Mouse (Mus musculus) forebrain, embryonic 16.5 days (tissue): ENCODE data around the gene Hfe2. TPM values are rescaled to one million over a fixed set of nuclear protein-coding genes. Genes with fewer than 3 reads are reported as not detected.
A peak's percentile ranks its signal among the peaks of the same experiment; 100 is the strongest.

ENCODE experiments used
- ATAC-seq: fragments of 200-750 bp; cut with Nextera tagmentation; 2 replicates; pipeline ENCODE4 v1.8.0; 2017; ENCODE audit warnings: mild to moderate bottlenecking, moderate library complexity
- H3K27ac ChIP-seq: fragments of 300-500 bp; sonication (generic); 2 replicates; pipeline ENCODE4 v1.5.1; 2014; ENCODE audit warnings: low read length, control low read depth
- H3K27me3 ChIP-seq: fragments of 300-500 bp; sonication (generic); replicated peaks from 2 replicates; pipeline ENCODE4 v1.6.1; 2014; ENCODE audit warnings: low read length; ENCODE audit not compliant: control insufficient read depth, insufficient read depth
- H3K36me3 ChIP-seq: fragments of 300-500 bp; sonication (generic); 2 replicates; pipeline ENCODE4 v1.6.1; 2014; ENCODE audit not compliant: control insufficient read depth, insufficient read depth
- H3K4me1 ChIP-seq: fragments of 300-500 bp; sonication (generic); replicated peaks from 2 replicates; pipeline ENCODE4 v1.6.1; 2014; ENCODE audit warnings: low read length; ENCODE audit not compliant: control insufficient read depth, insufficient read depth
- H3K4me2 ChIP-seq: fragments of 300-500 bp; sonication (generic); 2 replicates; pipeline ENCODE4 v1.6.1; 2014; ENCODE audit warnings: mild to moderate bottlenecking, low read length, control low read depth
- H3K4me3 ChIP-seq: fragments of 300-500 bp; sonication (generic); replicated peaks from 2 replicates; pipeline ENCODE4 v1.5.1; 2014; ENCODE audit warnings: mild to moderate bottlenecking, low read length, control low read depth
- H3K9ac ChIP-seq: fragments of 300-500 bp; sonication (generic); replicated peaks from 2 replicates; pipeline ENCODE4 v1.6.1; 2014; ENCODE audit warnings: low read depth, low read length, control low read depth
- H3K9me3 ChIP-seq: fragments of 300-500 bp; sonication (generic); 2 replicates; pipeline ENCODE4 v1.6.1; 2016; ENCODE audit warnings: low read length; ENCODE audit not compliant: control insufficient read depth
- WGBS: fragments of 180-500 bp; shearing (Covaris S2); extraction: QIAGEN DNeasy Blood & Tissue Kit; methylation state at CpG from one replicate; pipeline ENCODE4 v1.1.7; 2014; 5-methylcytosine and 5-hydroxymethylcytosine counted together
- polyA plus RNA-seq: library from polyadenylated mRNA; unstranded; fragments of >200 nt; fragmentation: Nextera tagmentation; extraction: Ambion mirVana; gene quantifications from 2 replicates; pipeline ENCODE4 v1.2.1, GENCODE M21; 2015

Gene Hfe2
- polyA plus RNA-seq, 1 experiment from 2014 or later, result 1.1 TPM

DNA sequence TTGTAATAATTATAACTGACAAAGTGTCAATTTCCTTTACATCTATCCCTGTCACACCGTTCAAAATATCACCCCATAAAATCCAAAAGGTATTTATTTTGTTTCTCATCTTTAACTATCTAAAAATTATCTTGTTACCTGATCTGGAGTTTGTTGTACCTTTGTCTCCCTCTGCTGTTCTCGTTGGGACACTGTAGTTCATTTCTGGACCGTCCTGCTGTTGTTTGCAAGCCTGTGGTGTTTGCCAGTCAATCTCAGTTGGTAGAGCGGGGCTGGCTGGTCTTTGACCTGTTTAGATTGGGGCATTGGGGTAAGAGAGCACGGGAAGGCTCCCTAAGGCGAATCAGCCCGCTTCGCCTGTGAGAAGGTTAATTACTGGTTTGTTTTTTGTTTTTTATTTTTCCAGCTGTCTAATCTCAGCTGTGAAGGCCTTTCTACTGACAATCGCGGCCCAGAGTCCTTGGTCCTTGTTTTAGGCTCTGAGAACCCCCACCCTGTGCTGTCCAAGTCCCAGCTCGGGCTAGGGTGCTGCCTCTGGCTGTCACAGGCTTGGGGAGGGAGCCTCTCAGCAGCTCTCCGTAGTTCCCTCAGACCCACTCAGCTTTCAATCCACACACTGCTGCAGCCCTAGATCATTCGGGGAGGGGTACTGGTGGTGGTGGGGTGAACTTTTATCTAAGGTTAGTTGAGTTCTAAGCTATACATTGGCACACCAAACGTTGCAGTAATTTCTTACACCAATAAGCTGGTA lies 16.5 kb downstream of the Hfe2 start:
- no peak overlapping the region for H3K27ac ChIP-seq
- H3K36me3 ChIP-seq, result no peaks in the 10 kb centered on the region
- no peaks in the 10 kb centered on the region for H3K9me3 ChIP-seq
- peaks cover 2% of the 10 kb centered on the region; the same call in 1 of the 2 replicates for H3K4me1 ChIP-seq
- no peak overlapping the region for H3K4me3 ChIP-seq
- no peaks in the 10 kb centered on the region for H3K27me3 ChIP-seq
- no peak for ATAC-seq
- no peak overlapping the region for H3K9ac ChIP-seq
- H3K4me2 ChIP-seq, result no peak overlapping the region
- 20% methylated on average over 14 of the region's 14 CpGs for WGBS

DNA sequence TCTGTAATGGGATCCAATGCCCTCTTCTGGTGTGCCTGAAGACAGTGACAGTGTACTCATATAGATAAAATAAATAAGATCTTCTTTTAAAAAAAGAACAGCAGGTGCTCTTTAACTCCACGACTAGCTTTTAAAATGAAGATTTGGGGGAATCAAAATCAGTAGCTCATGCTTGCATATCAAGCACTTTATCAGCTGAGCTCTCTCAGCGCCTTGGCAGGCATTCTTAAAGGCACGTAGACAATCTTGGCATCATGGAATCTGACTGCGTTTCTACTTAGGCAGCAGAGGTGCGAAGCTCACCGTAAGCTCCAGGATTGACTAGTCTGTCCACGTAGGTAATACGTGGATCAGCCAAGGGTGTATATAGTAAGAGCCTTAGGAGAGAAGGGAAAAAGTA lies 17.6 kb downstream of the Hfe2 start:
- Histone ChIP-seq H3K27me3 (no peaks in the 10 kb centered on the region), H3K4me3 (no peak overlapping the region), H3K4me1 (peaks cover 3% of the 10 kb centered on the region), H3K27ac (no peak overlapping the region), H3K9ac (no peak overlapping the region), H3K36me3 (no peaks in the 10 kb centered on the region), H3K4me2 (no peak overlapping the region), H3K9me3 (no peaks in the 10 kb centered on the region)
- WGBS, result 72% methylated on average over 8 of the region's 8 CpGs
- no peak for ATAC-seq

DNA sequence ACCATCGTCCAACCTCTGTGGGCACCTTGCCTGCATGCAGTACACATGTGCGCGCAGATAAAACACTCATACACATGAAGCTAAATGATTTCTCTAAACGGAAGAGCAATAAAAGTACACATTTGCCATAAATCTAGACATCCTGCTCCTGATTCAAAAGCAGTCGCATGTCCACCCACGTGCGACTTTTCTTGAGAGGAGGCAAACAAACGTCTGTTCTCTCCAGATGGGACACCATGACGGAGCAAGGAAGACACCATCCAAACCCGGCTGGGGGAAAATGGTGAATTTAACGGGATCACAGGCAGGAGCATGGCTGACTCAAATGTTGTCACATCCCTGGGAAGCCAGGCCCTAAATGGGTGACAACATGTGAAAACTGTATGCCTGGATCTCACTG lies 18.4 kb downstream of the Hfe2 start:
- Histone ChIP-seq H3K4me2 (no peak overlapping the region), H3K27me3 (no peaks in the 10 kb centered on the region), H3K4me3 (no peak overlapping the region), H3K27ac (no peak overlapping the region), H3K9ac (no peak overlapping the region), H3K4me1 (peaks cover 6% of the 10 kb centered on the region), H3K36me3 (no peaks in the 10 kb centered on the region), H3K9me3 (no peaks in the 10 kb centered on the region)
- WGBS, result 84% methylated on average over 11 of the region's 11 CpGs
- ATAC-seq, result no peak

DNA sequence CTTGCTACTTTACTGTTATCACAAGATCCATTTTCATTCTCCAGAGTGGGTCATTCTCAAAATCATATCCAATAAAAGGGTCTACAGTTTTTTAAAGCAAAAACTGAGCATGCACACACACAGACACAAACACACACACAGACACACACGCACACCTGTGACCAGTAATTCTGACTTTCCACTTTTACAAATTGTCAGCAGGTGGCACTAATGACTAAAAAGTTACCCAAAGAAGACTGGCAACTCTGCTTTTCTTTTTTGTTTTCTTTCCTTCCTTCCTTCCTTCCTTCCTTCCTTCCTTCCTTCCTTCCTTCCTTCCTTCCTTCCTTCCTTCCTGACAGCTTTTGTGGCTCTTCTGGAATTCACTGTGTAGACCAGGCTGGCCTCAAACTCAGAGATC lies 20.6 kb downstream of the Hfe2 start:
- Histone ChIP-seq H3K27me3 (no peaks in the 10 kb centered on the region), H3K4me3 (no peak overlapping the region), H3K36me3 (no peaks in the 10 kb centered on the region), H3K9me3 (no peaks in the 10 kb centered on the region), H3K4me1 (peaks cover 6% of the 10 kb centered on the region), H3K9ac (no peak overlapping the region), H3K27ac (no peak overlapping the region), H3K4me2 (no peak overlapping the region)
- WGBS, result 45% methylated on average over 1 of the region's 1 CpGs
- no peak for ATAC-seq

DNA sequence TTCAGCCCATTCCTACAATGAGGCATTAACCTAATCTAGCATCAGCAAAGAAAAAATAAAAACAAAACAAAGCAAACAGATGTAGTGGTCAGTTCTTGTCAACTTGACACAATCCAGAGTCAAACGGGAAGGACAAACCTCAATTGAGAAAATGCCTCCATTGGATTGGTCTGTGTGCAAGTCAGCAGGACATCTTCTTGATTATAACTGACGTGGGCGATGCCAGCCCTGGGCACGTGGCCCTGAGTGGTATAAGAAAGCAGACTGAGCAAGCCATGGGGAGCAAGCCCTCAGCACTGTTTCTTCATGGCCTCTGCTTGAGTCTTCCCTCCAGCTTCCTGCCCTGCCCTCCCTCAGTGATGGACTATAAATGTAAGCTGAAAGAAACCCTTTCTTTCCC lies 21.9 kb downstream of the Hfe2 start:
- Histone ChIP-seq H3K27me3 (no peaks in the 10 kb centered on the region), H3K4me1 (peaks cover 6% of the 10 kb centered on the region; the same call in 1 of the 2 replicates), H3K9me3 (no peaks in the 10 kb centered on the region), H3K4me3 (no peak overlapping the region), H3K4me2 (no peak overlapping the region), H3K36me3 (no peaks in the 10 kb centered on the region), H3K27ac (no peak overlapping the region), H3K9ac (no peak overlapping the region)
- 36% methylated on average over 4 of the region's 4 CpGs for WGBS
- no peak for ATAC-seq

DNA sequence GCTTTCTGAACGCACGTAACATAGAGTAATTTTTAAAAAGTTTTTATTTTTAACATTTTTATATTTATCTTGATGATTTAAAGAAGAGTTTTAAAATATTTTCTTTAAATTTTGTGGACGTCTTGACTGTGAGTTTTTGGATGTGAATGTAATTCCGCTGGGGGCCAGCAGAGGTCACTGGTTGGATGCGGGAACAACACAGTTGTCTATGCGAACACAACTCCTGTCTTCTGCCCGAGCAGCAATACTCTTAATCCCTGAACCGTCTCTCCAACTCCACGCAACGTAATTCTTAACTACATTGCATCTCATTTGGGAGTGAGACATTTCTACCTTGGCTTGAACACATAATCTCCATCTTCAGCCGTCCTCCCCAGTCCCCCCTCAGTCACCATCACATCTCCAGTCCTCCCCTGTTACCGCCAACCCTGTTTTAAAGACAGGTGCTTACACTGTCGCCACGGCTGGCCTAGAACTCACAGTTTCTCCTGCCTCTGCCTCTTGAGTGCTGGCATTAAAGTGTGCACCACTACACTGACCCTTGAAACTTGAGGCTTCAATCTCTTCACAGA lies 22.5 kb downstream of the Hfe2 start:
- peak; percentile 74 for ATAC-seq
- WGBS, result 5% methylated on average over 14 of the region's 14 CpGs

DNA sequence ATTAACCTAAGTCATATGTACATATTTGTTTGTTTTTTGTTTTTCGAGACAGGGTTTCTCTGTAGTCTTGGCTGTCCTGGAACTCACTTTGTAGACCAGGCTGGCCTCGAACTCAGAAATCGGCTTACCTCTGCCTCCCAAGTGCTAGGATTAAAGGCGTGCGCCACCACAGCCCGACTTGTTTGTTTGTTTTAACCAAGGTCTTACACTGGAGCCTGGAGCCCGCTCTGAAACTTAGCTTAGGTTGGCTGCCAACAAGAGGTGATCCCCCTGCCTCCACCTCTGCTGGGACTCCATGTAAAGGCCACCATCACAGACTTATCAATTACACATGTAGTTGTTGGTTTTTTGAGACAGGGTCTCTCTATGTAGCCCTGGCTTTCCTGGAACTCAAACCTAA lies 23.9 kb downstream of the Hfe2 start:
- ATAC-seq, result no peak
- Histone ChIP-seq H3K4me3 (no peak overlapping the region), H3K9ac (no peak overlapping the region), H3K27me3 (no peaks in the 10 kb centered on the region), H3K9me3 (no peaks in the 10 kb centered on the region), H3K36me3 (no peaks in the 10 kb centered on the region), H3K27ac (no peak overlapping the region), H3K4me1 (peaks cover 6% of the 10 kb centered on the region; the same call in 1 of the 2 replicates), H3K4me2 (no peak overlapping the region)
- WGBS, result 87% methylated on average over 7 of the region's 7 CpGs

More for the DNA sequence above, 22.5 kb downstream of the Hfe2 start:
- Histone ChIP-seq H3K9me3 (no peaks in the 10 kb centered on the region), H3K36me3 (no peaks in the 10 kb centered on the region), H3K4me3 (0 out of 2 replicates have a peak overlapping the region, but pooled peaks have one; percentile 9), H3K4me2 (peak overlapping the region; percentile 32), H3K4me1 (peaks cover 6% of the 10 kb centered on the region; the same call in 1 of the 2 replicates), H3K27me3 (no peaks in the 10 kb centered on the region), H3K27ac (no peak overlapping the region), H3K9ac (no peak overlapping the region)

DNA sequence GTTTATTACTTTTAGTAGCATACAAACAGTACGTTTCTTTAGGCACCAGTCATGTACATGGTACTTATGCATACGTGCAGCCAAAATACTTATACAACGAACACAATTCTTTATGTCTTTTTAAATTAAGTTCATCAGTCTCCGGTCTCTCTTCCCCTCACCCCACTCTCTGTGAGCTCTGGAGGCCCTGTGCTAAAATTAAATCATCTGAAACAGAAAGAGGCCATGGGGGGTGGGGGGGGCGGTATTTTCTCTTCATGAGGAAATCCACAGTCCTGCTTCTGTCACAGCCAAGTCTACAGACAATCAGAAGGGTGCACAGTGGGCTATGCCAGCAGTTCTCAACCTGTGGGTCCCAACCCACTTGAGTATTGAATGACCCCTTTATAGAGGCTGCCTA lies 24.4 kb downstream of the Hfe2 start:
- peaks cover 6% of the 10 kb centered on the region; the same call in 1 of the 2 replicates for H3K4me1 ChIP-seq
- no peak overlapping the region for H3K9ac ChIP-seq
- no peak overlapping the region for H3K4me2 ChIP-seq
- no peaks in the 10 kb centered on the region for H3K27me3 ChIP-seq
- no peak overlapping the region for H3K4me3 ChIP-seq
- no peak for ATAC-seq
- H3K27ac ChIP-seq, result no peak overlapping the region
- 81% methylated on average over 5 of the region's 5 CpGs for WGBS
- H3K9me3 ChIP-seq, result no peaks in the 10 kb centered on the region
- no peaks in the 10 kb centered on the region for H3K36me3 ChIP-seq

DNA sequence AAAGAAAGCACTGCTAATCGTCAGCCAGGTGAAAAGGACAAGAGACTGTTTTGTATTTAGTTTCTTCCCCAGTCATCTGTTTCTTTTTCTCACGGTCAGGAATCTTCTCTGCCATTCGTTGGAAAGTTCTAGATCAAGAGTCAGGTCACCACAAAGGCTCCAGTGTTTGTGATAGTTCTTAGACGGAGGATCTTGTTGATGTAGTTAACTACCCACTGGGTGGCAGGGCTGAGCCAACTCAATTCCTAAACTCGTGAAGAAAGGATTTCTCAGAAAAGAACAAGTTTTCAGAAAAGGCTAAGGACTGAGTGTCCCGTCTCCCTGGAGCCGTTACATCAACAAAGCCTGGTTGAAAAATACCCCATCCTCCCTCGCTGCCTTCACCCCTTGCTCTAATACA lies 26.2 kb downstream of the Hfe2 start:
- WGBS, result 7% methylated on average over 8 of the region's 8 CpGs

More for the DNA sequence above, 26.2 kb downstream of the Hfe2 start:
- H3K9me3 ChIP-seq, result no peaks in the 10 kb centered on the region
- H3K27me3 ChIP-seq, result no peaks in the 10 kb centered on the region
- no peak for ATAC-seq
- H3K9ac ChIP-seq, result no peak overlapping the region
- H3K27ac ChIP-seq, result no peak overlapping the region
- H3K4me3 ChIP-seq, result no peak overlapping the region
- H3K4me1 ChIP-seq, result peaks cover 15% of the 10 kb centered on the region
- no peak overlapping the region for H3K4me2 ChIP-seq
- H3K36me3 ChIP-seq, result no peaks in the 10 kb centered on the region
